Mouse (Mus musculus) liver, postnatal 0 days (tissue): ENCODE data around the gene Ltb.

ENCODE experiments used
- CTCF ChIP-seq: sonication (generic); IDR thresholded peaks from 2 replicates; pipeline ENCODE4 v1.5.1; 2016; ENCODE audit warnings: antibody characterized with exemption, low read depth
- EP300 ChIP-seq: IDR thresholded peaks from 2 replicates; pipeline ENCODE4 v1.6.1; 2016; ENCODE audit warnings: antibody characterized with exemption, low read depth, mild to moderate bottlenecking

- peak; percentile 23; the same call in 1 of the 2 replicates for TF ChIP-seq CTCF
- no peak for TF ChIP-seq EP300
These were observed 48.8 kb downstream of the Ltb start for GRCm38 (mm10) chr17:35243086-35243485.
